Mouse (Mus musculus): ENCODE measurements around the gene Sirt3. TPM values are rescaled to one million over a fixed set of nuclear protein-coding genes. Genes with fewer than 3 reads are reported as not detected.

Gene Sirt3
- polyA plus RNA-seq, 1 experiment from 2014 or later: 66.9 TPM

- WGBS (ENCODE audit: insufficient replicate concordance): 71% methylated on average over 4 of the region's 4 CpGs
- Histone ChIP-seq H3K36me3 (replicated peaks; ENCODE audit: insufficient read depth, low read length) (no peaks in the 10 kb centered on the region), H3K4me1 (ENCODE audit: insufficient read depth) (no peaks in the 10 kb centered on the region; the same call in 1 of the 2 replicates), H3K27ac (ENCODE audit: low read depth) (no peak overlapping the region), H3K4me3 (ENCODE audit: low read depth, low read length) (no peak overlapping the region), H3K4me2 (ENCODE audit: low read depth, low read length) (no peak overlapping the region), H3K9ac (replicated peaks) (no peak overlapping the region), H3K27me3 (ENCODE audit: insufficient read depth, low read length) (no peaks in the 10 kb centered on the region), H3K9me3 (ENCODE audit: low read length) (no peaks in the 10 kb centered on the region)
- no peak for TF ChIP-seq EP300 (IDR thresholded peaks at IDR 0.05; ENCODE audit: low read depth)
- TF ChIP-seq CTCF (IDR thresholded peaks at IDR 0.05; ENCODE audit: low read depth): no peak
- ATAC-seq (no peak), DNase-seq (no peak)
Measured at GRCm38 (mm10) chr7:140820173-140820572, 61.9 kb downstream of the Sirt3 start.

Other genes starting within 250 kb of the Sirt3 start
- not detected in 2 replicates for gene Olfr53, start 235.9 kb downstream of the Sirt3 start, polyA plus RNA-seq (2015; fragmentation: Nextera tagmentation; extraction: Ambion mirVana)
- not detected in 2 replicates for gene Olfr539, start 222.4 kb downstream of the Sirt3 start, polyA plus RNA-seq (2015; fragmentation: Nextera tagmentation; extraction: Ambion mirVana)
- gene Olfr45, start 200.4 kb downstream of the Sirt3 start, polyA plus RNA-seq (2015; fragmentation: Nextera tagmentation; extraction: Ambion mirVana): not detected in 2 replicates
- not detected in 2 replicates for gene Olfr541, start 185.0 kb downstream of the Sirt3 start, polyA plus RNA-seq (2015; fragmentation: Nextera tagmentation; extraction: Ambion mirVana)
- 556 and 629 TPM in 2 replicates for gene Cyp2e1, start 118.6 kb downstream of the Sirt3 start, polyA plus RNA-seq (2015; fragmentation: Nextera tagmentation; extraction: Ambion mirVana)
- not detected in 2 replicates for gene Syce1, start 94.5 kb downstream of the Sirt3 start, polyA plus RNA-seq (2015; fragmentation: Nextera tagmentation; extraction: Ambion mirVana)
- 0.14 and 0.21 TPM in 2 replicates for gene Zfp941, start 60.1 kb downstream of the Sirt3 start, polyA plus RNA-seq (2015; fragmentation: Nextera tagmentation; extraction: Ambion mirVana)
- 316 TPM in 2 replicates for gene Urah, start 47.3 kb downstream of the Sirt3 start, polyA plus RNA-seq (2015; fragmentation: Nextera tagmentation; extraction: Ambion mirVana)
- not detected in 2 replicates for gene Scgb1c1, start 36.8 kb downstream of the Sirt3 start, polyA plus RNA-seq (2015; fragmentation: Nextera tagmentation; extraction: Ambion mirVana)
- gene Odf3, start 34.5 kb downstream of the Sirt3 start, polyA plus RNA-seq (2015; fragmentation: Nextera tagmentation; extraction: Ambion mirVana): not detected in 2 replicates
- gene Gm45785, start 26.0 kb downstream of the Sirt3 start, polyA plus RNA-seq (2015; fragmentation: Nextera tagmentation; extraction: Ambion mirVana): not detected in 2 replicates
- 15.9 and 17.1 TPM in 2 replicates for gene Ric8a, start 25.4 kb downstream of the Sirt3 start, polyA plus RNA-seq (2015; fragmentation: Nextera tagmentation; extraction: Ambion mirVana)
- gene Bet1l, start 24.7 kb downstream of the Sirt3 start, polyA plus RNA-seq (2015; fragmentation: Nextera tagmentation; extraction: Ambion mirVana): 30.7 and 35.9 TPM in 2 replicates
- gene Psmd13, start 341 bp downstream of the Sirt3 start, polyA plus RNA-seq (2015; fragmentation: Nextera tagmentation; extraction: Ambion mirVana): 106 and 112 TPM in 2 replicates
- 1.2 and 12.7 TPM in 2 replicates for gene Cox8b, start 18.1 kb upstream of the Sirt3 start, polyA plus RNA-seq (2015; fragmentation: Nextera tagmentation; extraction: Ambion mirVana)
- gene Nlrp6, start 38.6 kb upstream of the Sirt3 start, polyA plus RNA-seq (2015; fragmentation: Nextera tagmentation; extraction: Ambion mirVana): 16.7 and 18.8 TPM in 2 replicates
- gene Pgghg, start 59.1 kb upstream of the Sirt3 start, polyA plus RNA-seq (2015; fragmentation: Nextera tagmentation; extraction: Ambion mirVana): 5.5 and 6.3 TPM in 2 replicates
- 0.41 and 0.48 TPM in 2 replicates for gene Ifitm5, start 68.0 kb upstream of the Sirt3 start, polyA plus RNA-seq (2015; fragmentation: Nextera tagmentation; extraction: Ambion mirVana)
- 0.59 TPM in 1 of 2 replicates, not detected in the other for gene Gm45717, start 73.6 kb upstream of the Sirt3 start, polyA plus RNA-seq (2015; fragmentation: Nextera tagmentation; extraction: Ambion mirVana)
- 798 and 816 TPM in 2 replicates for gene Ifitm2, start 73.7 kb upstream of the Sirt3 start, polyA plus RNA-seq (2015; fragmentation: Nextera tagmentation; extraction: Ambion mirVana)
- gene Ifitm1, start 84.9 kb upstream of the Sirt3 start, polyA plus RNA-seq (2015; fragmentation: Nextera tagmentation; extraction: Ambion mirVana): 33.4 and 38.6 TPM in 2 replicates
- gene Ifitm3, start 128.5 kb upstream of the Sirt3 start, polyA plus RNA-seq (2015; fragmentation: Nextera tagmentation; extraction: Ambion mirVana): 295 and 298 TPM in 2 replicates
- 53.6 and 54.4 TPM in 2 replicates for gene Ifitm6, start 135.6 kb upstream of the Sirt3 start, polyA plus RNA-seq (2015; fragmentation: Nextera tagmentation; extraction: Ambion mirVana)
- gene Gm17387, start 146.8 kb upstream of the Sirt3 start, polyA plus RNA-seq (2015; fragmentation: Nextera tagmentation; extraction: Ambion mirVana): not detected in 2 replicates
- gene B4galnt4, start 178.8 kb upstream of the Sirt3 start, polyA plus RNA-seq (2015; fragmentation: Nextera tagmentation; extraction: Ambion mirVana): 0.15 and 0.34 TPM in 2 replicates
- 1.4 and 1.5 TPM in 2 replicates for gene Pkp3, start 195.9 kb upstream of the Sirt3 start, polyA plus RNA-seq (2015; fragmentation: Nextera tagmentation; extraction: Ambion mirVana)
- 18.0 and 20.1 TPM in 2 replicates for gene Sigirr, start 218.3 kb upstream of the Sirt3 start, polyA plus RNA-seq (2015; fragmentation: Nextera tagmentation; extraction: Ambion mirVana)
- gene Ano9, start 235.5 kb upstream of the Sirt3 start, polyA plus RNA-seq (2015; fragmentation: Nextera tagmentation; extraction: Ambion mirVana): 1.4 and 1.8 TPM in 2 replicates
- gene Ptdss2, start 240.1 kb upstream of the Sirt3 start, polyA plus RNA-seq (2015; fragmentation: Nextera tagmentation; extraction: Ambion mirVana): 57.9 and 71.0 TPM in 2 replicates

All from liver, postnatal 0 days (tissue).